Mouse (Mus musculus): ENCODE data around the gene Taf4. TPM values are rescaled to one million over a fixed set of nuclear protein-coding genes. Genes with fewer than 3 reads are reported as not detected.

The Taf4 gene
- 2.6 and 2.9 TPM in 2 replicates for polyA plus RNA-seq (2015; fragmentation: Nextera tagmentation; extraction: Ambion mirVana)

- Histone ChIP-seq H3K27me3 (no peaks in the 10 kb centered on the region), H3K4me1 (peaks cover 39% of the 10 kb centered on the region), H3K4me2 (peak within 1 kb of the TSS; percentile 95), H3K9ac (peak within 1 kb of the TSS; percentile 92), H3K36me3 (no peaks in the 10 kb centered on the region), H3K9me3 (no peaks in the 10 kb centered on the region), H3K4me3 (peak within 1 kb of the TSS; percentile 81), H3K27ac (peak within 1 kb of the TSS; percentile 98)
- under 1% methylated on average over 61 of the region's 84 CpGs for WGBS
- peak; percentile 88 for ATAC-seq (ENCODE audit: insufficient number of reproducible peaks, low FRiP score, low TSS enrichment, low read depth)
Measured at GRCm38 (mm10) chr2:179976628-179977343, at the start of gene Taf4. TSS of gene Taf4 (minus strand) at chr2:179976646.

- 6% methylated on average over 6 of the region's 6 CpGs for WGBS
- peaks cover 32% of the 10 kb centered on the region for H3K4me1 ChIP-seq
- H3K4me2 ChIP-seq = peak overlapping the region; percentile 93
- no peaks in the 10 kb centered on the region for H3K9me3 ChIP-seq
- H3K27me3 ChIP-seq = peaks cover 20% of the 10 kb centered on the region; the same call in 1 of the 2 replicates
- peak overlapping the region; percentile 84 for H3K9ac ChIP-seq
- H3K27ac ChIP-seq = peak overlapping the region; percentile 94; the same call in 1 of the 2 replicates
- no peak for ATAC-seq (ENCODE audit: insufficient number of reproducible peaks, low FRiP score, low TSS enrichment, low read depth)
- peaks cover 32% of the 10 kb centered on the region for H3K36me3 ChIP-seq
- H3K4me3 ChIP-seq = peak overlapping the region; percentile 94
Measured at GRCm38 (mm10) chr2:180025861-180026200, 49.4 kb upstream of the Taf4 start.

GRCm38 (mm10) chr2:180025135-180025860, 48.9 kb upstream of the Taf4 start:
- Histone ChIP-seq H3K9me3 (no peaks in the 10 kb centered on the region), H3K36me3 (peaks cover 27% of the 10 kb centered on the region), H3K27me3 (peaks cover 24% of the 10 kb centered on the region; the same call in 1 of the 2 replicates), H3K4me2 (peak overlapping the region; percentile 93), H3K9ac (peak overlapping the region; percentile 84), H3K4me3 (peak overlapping the region; percentile 94), H3K27ac (peak overlapping the region; percentile 94), H3K4me1 (peaks cover 32% of the 10 kb centered on the region)
- under 1% methylated on average over 84 of the region's 84 CpGs for WGBS
- peak; percentile 3; the same call in 1 of the 2 replicates for ATAC-seq (ENCODE audit: insufficient number of reproducible peaks, low FRiP score, low TSS enrichment, low read depth)

- no peaks in the 10 kb centered on the region for H3K9me3 ChIP-seq
- peaks cover 20% of the 10 kb centered on the region for H3K36me3 ChIP-seq
- peaks cover 32% of the 10 kb centered on the region for H3K4me1 ChIP-seq
- peak within 1 kb of the TSS; percentile 84 for H3K9ac ChIP-seq
- H3K4me3 ChIP-seq = peak within 1 kb of the TSS; percentile 94
- ATAC-seq (ENCODE audit: insufficient number of reproducible peaks, low FRiP score, low TSS enrichment, low read depth) = peak; percentile 93
- under 1% methylated on average over 71 of the region's 80 CpGs for WGBS
- H3K27me3 ChIP-seq = peaks cover 29% of the 10 kb centered on the region; the same call in 1 of the 2 replicates
- H3K27ac ChIP-seq = peak within 1 kb of the TSS; percentile 94
- peak within 1 kb of the TSS; percentile 93 for H3K4me2 ChIP-seq
Measured at GRCm38 (mm10) chr2:180024401-180025098, 48.1 kb upstream of the Taf4 start, which contains the start of gene Lsm14b. TSS of gene Lsm14b (plus strand) at chr2:180024987.

GRCm38 (mm10) chr2:180022751-180023150, 46.3 kb upstream of the Taf4 start:
- H3K27me3 ChIP-seq = peaks cover 32% of the 10 kb centered on the region; the same call in 1 of the 2 replicates
- H3K4me1 ChIP-seq = peaks cover 34% of the 10 kb centered on the region
- H3K9ac ChIP-seq = no peak overlapping the region
- no peak for ATAC-seq (ENCODE audit: insufficient number of reproducible peaks, low FRiP score, low TSS enrichment, low read depth)
- H3K9me3 ChIP-seq = no peaks in the 10 kb centered on the region
- H3K27ac ChIP-seq = no peak overlapping the region
- peaks cover 2% of the 10 kb centered on the region for H3K36me3 ChIP-seq
- no peak overlapping the region for H3K4me3 ChIP-seq
- H3K4me2 ChIP-seq = no peak overlapping the region
- WGBS = 52% methylated on average over 6 of the region's 6 CpGs

- WGBS = 75% methylated on average over 8 of the region's 8 CpGs
- ATAC-seq (ENCODE audit: insufficient number of reproducible peaks, low FRiP score, low TSS enrichment, low read depth) = no peak
- no peak overlapping the region for H3K4me3 ChIP-seq
- H3K27me3 ChIP-seq = peaks cover 32% of the 10 kb centered on the region; the same call in 1 of the 2 replicates
- no peaks in the 10 kb centered on the region for H3K9me3 ChIP-seq
- H3K9ac ChIP-seq = no peak overlapping the region
- peaks cover 27% of the 10 kb centered on the region for H3K4me1 ChIP-seq
- no peak overlapping the region for H3K4me2 ChIP-seq
- H3K27ac ChIP-seq = no peak overlapping the region
- no peaks in the 10 kb centered on the region for H3K36me3 ChIP-seq
Measured at GRCm38 (mm10) chr2:180020919-180021318, 44.5 kb upstream of the Taf4 start.

- no peaks in the 10 kb centered on the region for H3K9me3 ChIP-seq
- no peaks in the 10 kb centered on the region for H3K36me3 ChIP-seq
- peaks cover 23% of the 10 kb centered on the region for H3K4me1 ChIP-seq
- no peak overlapping the region for H3K4me3 ChIP-seq
- no peak overlapping the region for H3K9ac ChIP-seq
- H3K27me3 ChIP-seq = peaks cover 32% of the 10 kb centered on the region; the same call in 1 of the 2 replicates
- ATAC-seq (ENCODE audit: insufficient number of reproducible peaks, low FRiP score, low TSS enrichment, low read depth) = no peak
- WGBS = 77% methylated on average over 7 of the region's 7 CpGs
- H3K27ac ChIP-seq = no peak overlapping the region
- H3K4me2 ChIP-seq = no peak overlapping the region
Measured at GRCm38 (mm10) chr2:180020091-180020661, 43.7 kb upstream of the Taf4 start.

GRCm38 (mm10) chr2:180018573-180018972, 42.1 kb upstream of the Taf4 start:
- WGBS = 65% methylated on average over 9 of the region's 9 CpGs
- Histone ChIP-seq H3K36me3 (no peaks in the 10 kb centered on the region), H3K27me3 (peaks cover 32% of the 10 kb centered on the region; the same call in 1 of the 2 replicates), H3K4me3 (no peak overlapping the region), H3K9me3 (no peaks in the 10 kb centered on the region), H3K4me2 (no peak overlapping the region), H3K9ac (no peak overlapping the region), H3K4me1 (peaks cover 18% of the 10 kb centered on the region), H3K27ac (no peak overlapping the region)
- ATAC-seq (ENCODE audit: insufficient number of reproducible peaks, low FRiP score, low TSS enrichment, low read depth) = no peak

GRCm38 (mm10) chr2:180017632-180018031, 41.2 kb upstream of the Taf4 start:
- H3K36me3 ChIP-seq = no peaks in the 10 kb centered on the region
- H3K9ac ChIP-seq = no peak overlapping the region
- no peak overlapping the region for H3K4me3 ChIP-seq
- WGBS = 37% methylated on average over 4 of the region's 4 CpGs
- no peak for ATAC-seq (ENCODE audit: insufficient number of reproducible peaks, low FRiP score, low TSS enrichment, low read depth)
- H3K9me3 ChIP-seq = no peaks in the 10 kb centered on the region
- H3K27ac ChIP-seq = no peak overlapping the region
- H3K4me1 ChIP-seq = peaks cover 18% of the 10 kb centered on the region
- H3K27me3 ChIP-seq = peaks cover 23% of the 10 kb centered on the region; the same call in 1 of the 2 replicates
- H3K4me2 ChIP-seq = no peak overlapping the region

- H3K27ac ChIP-seq = no peak overlapping the region
- WGBS = 88% methylated on average over 7 of the region's 7 CpGs
- H3K4me2 ChIP-seq = no peak overlapping the region
- ATAC-seq (ENCODE audit: insufficient number of reproducible peaks, low FRiP score, low TSS enrichment, low read depth) = no peak
- H3K9ac ChIP-seq = no peak overlapping the region
- no peaks in the 10 kb centered on the region for H3K27me3 ChIP-seq
- peaks cover 18% of the 10 kb centered on the region for H3K4me1 ChIP-seq
- H3K4me3 ChIP-seq = no peak overlapping the region
- no peaks in the 10 kb centered on the region for H3K36me3 ChIP-seq
- no peaks in the 10 kb centered on the region for H3K9me3 ChIP-seq
Measured at GRCm38 (mm10) chr2:180013686-180014085, 37.2 kb upstream of the Taf4 start.

GRCm38 (mm10) chr2:180011370-180011769, 34.9 kb upstream of the Taf4 start:
- Histone ChIP-seq H3K36me3 (no peaks in the 10 kb centered on the region), H3K4me1 (no peaks in the 10 kb centered on the region), H3K4me2 (no peak overlapping the region), H3K27me3 (no peaks in the 10 kb centered on the region), H3K9me3 (no peaks in the 10 kb centered on the region), H3K4me3 (no peak overlapping the region), H3K27ac (no peak overlapping the region), H3K9ac (no peak overlapping the region)
- no peak for ATAC-seq (ENCODE audit: insufficient number of reproducible peaks, low FRiP score, low TSS enrichment, low read depth)
- WGBS = 83% methylated on average over 6 of the region's 6 CpGs
